Mouse (Mus musculus): Measurements from ENCODE around the gene Acox1. TPM values are rescaled to one million over a fixed set of nuclear protein-coding genes. Genes with fewer than 3 reads are reported as not detected.

Gene Acox1
- total and polyA plus RNA-seq, 3 experiments = 16.1 to 16.8 TPM; not detected in 1

DNA sequence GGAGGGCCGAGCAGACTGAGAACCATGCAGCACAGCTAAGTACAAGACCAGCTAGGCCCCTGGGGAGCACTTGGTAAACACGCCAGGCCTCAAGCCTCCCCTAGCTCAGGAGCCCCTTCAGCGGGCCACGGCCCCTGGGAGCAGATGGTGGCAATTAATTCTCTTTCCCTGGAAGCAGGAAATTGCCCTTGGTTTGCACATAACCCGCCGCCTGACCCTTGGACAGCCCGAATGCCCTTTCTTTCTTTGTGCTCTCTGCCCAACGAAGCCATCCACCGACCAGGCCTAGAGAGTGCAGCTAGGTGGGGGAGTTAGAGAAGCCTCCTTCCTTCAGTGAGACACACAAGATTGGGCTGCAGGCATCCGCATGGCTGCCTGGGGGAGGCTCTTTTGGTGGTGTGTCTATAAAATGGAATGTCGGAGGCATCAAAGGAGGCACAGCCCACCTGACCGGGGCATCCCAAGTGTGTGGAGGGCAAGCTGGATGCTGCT, 42.9 kb upstream of the Acox1 start:
- TF ChIP-seq UBTF (IDR thresholded peaks at IDR 0.05; ENCODE audit: borderline replicate concordance, insufficient read depth, low read depth, low read length) (no peak), CTCF (IDR thresholded peaks at IDR 0.05 in 2 of 3, conservative IDR thresholded peaks at IDR 0.05 in 1 of 3; ENCODE audit: control insufficient read depth in 1 of 3, insufficient read depth in 1 of 3, low read depth in 2 of 3, low read length in 3 of 3, poor library complexity in 1 of 3, severe bottlenecking in 1 of 3) (no peak), TAL1 (IDR thresholded peaks at IDR 0.05; ENCODE audit: low read length) (no peak), USF2 (IDR thresholded peaks at IDR 0.05; ENCODE audit: borderline replicate concordance in 1 of 2, insufficient read depth in 1 of 2, low read depth in 1 of 2, low read length in 2 of 2) (no peak), GATA1 (IDR thresholded peaks at IDR 0.05; ENCODE audit: low read depth, low read length) (no peak), MEF2A (IDR thresholded peaks at IDR 0.05; ENCODE audit: extremely low read depth, insufficient replicate concordance, low read depth, low read length, poor library complexity, severe bottlenecking) (no peak), POLR2A (IDR thresholded peaks at IDR 0.05; ENCODE audit: control insufficient read depth in 1 of 2, insufficient read depth in 1 of 2, low read depth in 1 of 2, low read length in 2 of 2, poor library complexity in 1 of 2) (no peak), EP300 (IDR thresholded peaks at IDR 0.05; ENCODE audit: low read depth in 1 of 2, low read length in 2 of 2) (no peak), NELFE (IDR thresholded peaks at IDR 0.05; ENCODE audit: low read depth, low read length) (no peak), HCFC1 (IDR thresholded peaks at IDR 0.05; ENCODE audit: low read depth, low read length) (no peak), CHD1 (IDR thresholded peaks at IDR 0.05; ENCODE audit: low read depth, low read length) (no peak), GABPA (IDR thresholded peaks at IDR 0.05; ENCODE audit: low read depth, low read length) (no peak), CHD2 (IDR thresholded peaks at IDR 0.05; ENCODE audit: low read length) (no peak), ZKSCAN1 (IDR thresholded peaks at IDR 0.05; ENCODE audit: low read depth, low read length) (no peak), KAT2A (conservative IDR thresholded peaks at IDR 0.05; ENCODE audit: low read depth, low read length) (no peak), USF1 (IDR thresholded peaks at IDR 0.05; ENCODE audit: low read depth, low read length) (no peak)

DNA sequence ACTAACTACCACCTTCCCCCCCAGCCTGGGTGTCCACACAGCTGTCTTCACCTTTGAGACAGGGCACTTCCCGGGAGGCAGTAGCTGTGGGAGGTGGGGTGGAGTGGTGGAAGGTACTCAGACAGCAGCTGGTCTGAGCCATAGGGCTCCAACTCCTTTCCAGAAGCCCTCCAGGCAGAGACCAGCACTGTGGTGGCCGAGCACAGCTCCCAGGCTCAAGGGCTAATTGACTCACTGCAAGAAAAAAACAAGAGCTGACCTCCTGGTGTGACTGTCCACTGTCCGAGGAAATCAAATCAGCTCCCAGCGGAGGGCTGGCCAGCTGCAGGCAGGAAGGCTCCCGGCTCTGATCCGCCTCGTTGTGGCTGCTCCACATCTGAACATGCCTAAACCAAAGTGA, 41.0 kb upstream of the Acox1 start:
- no peaks in the 10 kb centered on the region for H3K9me3 ChIP-seq (replicated peaks; ENCODE audit: insufficient read depth, low read length)
- no peaks in the 10 kb centered on the region; a peak in 1 of 4 replicates for H3K4me1 ChIP-seq (ENCODE audit: control insufficient read depth in 1 of 2, insufficient read depth in 2 of 2, low read length in 2 of 2)
- no peaks in the 10 kb centered on the region for H3K79me2 ChIP-seq (ENCODE audit: control insufficient read depth, insufficient read depth, low read length, poor library complexity)
- no peak overlapping the region for H3K4me3 ChIP-seq (ENCODE audit: control insufficient read depth in 1 of 2, insufficient read depth in 1 of 2, low read depth in 2 of 2, low read length in 2 of 2)
- TF ChIP-seq USF2 (IDR thresholded peaks at IDR 0.05; ENCODE audit: borderline replicate concordance in 1 of 2, insufficient read depth in 1 of 2, low read depth in 1 of 2, low read length in 2 of 2) (no peak), TCF12 (IDR thresholded peaks at IDR 0.05; ENCODE audit: low read depth, low read length) (no peak), ZKSCAN1 (IDR thresholded peaks at IDR 0.05; ENCODE audit: low read depth, low read length) (no peak), HCFC1 (IDR thresholded peaks at IDR 0.05; ENCODE audit: low read depth, low read length) (no peak), NRF1 (IDR thresholded peaks at IDR 0.05; ENCODE audit: insufficient read depth, low read depth, low read length, poor library complexity, severe bottlenecking) (no peak), RCOR1 (IDR thresholded peaks at IDR 0.05; ENCODE audit: low read depth, low read length) (no peak), ETS1 (IDR thresholded peaks at IDR 0.05; ENCODE audit: low read depth, low read length) (no peak), EP300 (IDR thresholded peaks at IDR 0.05; ENCODE audit: low read depth in 1 of 2, low read length in 2 of 2) (no peak)
- no peak overlapping the region for H3K27ac ChIP-seq (ENCODE audit: control insufficient read depth, low read depth, low read length)
- H3K36me3 ChIP-seq (ENCODE audit: control insufficient read depth in 1 of 2, insufficient read depth in 2 of 2, low read length in 2 of 2) = no peaks in the 10 kb centered on the region
- peaks cover 2 to 4% of the 10 kb centered on the region in 2 experiments; a peak in 2 of 4 replicates for H3K27me3 ChIP-seq (ENCODE audit: control insufficient read depth in 1 of 2, insufficient read depth in 2 of 2, low read length in 2 of 2)
- no peak for DNase-seq (ENCODE audit: low read depth, low spot score)
- no peak overlapping the region for H3K9ac ChIP-seq (ENCODE audit: control insufficient read depth, low read depth, low read length, poor library complexity, severe bottlenecking)

More for the DNA sequence above, 42.9 kb upstream of the Acox1 start:
- peaks cover 2 to 4% of the 10 kb centered on the region in 2 experiments; a peak in 2 of 4 replicates for H3K27me3 ChIP-seq (ENCODE audit: control insufficient read depth in 1 of 2, insufficient read depth in 2 of 2, low read length in 2 of 2)
- no peaks in the 10 kb centered on the region for H3K9me3 ChIP-seq (replicated peaks; ENCODE audit: insufficient read depth, low read length)
- H3K79me2 ChIP-seq (ENCODE audit: control insufficient read depth, insufficient read depth, low read length, poor library complexity) = no peaks in the 10 kb centered on the region
- peaks cover 0 to 2% of the 10 kb centered on the region in 2 experiments; a peak in 1 of 4 replicates for H3K36me3 ChIP-seq (ENCODE audit: control insufficient read depth in 1 of 2, insufficient read depth in 2 of 2, low read length in 2 of 2)
- no peak for DNase-seq (ENCODE audit: low read depth, low spot score)
- H3K9ac ChIP-seq (ENCODE audit: control insufficient read depth, low read depth, low read length, poor library complexity, severe bottlenecking) = no peak overlapping the region
- H3K4me1 ChIP-seq (ENCODE audit: control insufficient read depth in 1 of 2, insufficient read depth in 2 of 2, low read length in 2 of 2) = no peaks in the 10 kb centered on the region; a peak in 1 of 4 replicates
- H3K27ac ChIP-seq (ENCODE audit: control insufficient read depth, low read depth, low read length) = no peak overlapping the region
- H3K4me3 ChIP-seq (ENCODE audit: control insufficient read depth in 1 of 2, insufficient read depth in 1 of 2, low read depth in 2 of 2, low read length in 2 of 2) = no peak overlapping the region
